Mouse (Mus musculus) olfactory bulb, adult 2 months (tissue): ENCODE results near the gene Rtf2.

Experiments
- CTCF ChIP-seq: fragments of 200-500 bp; IDR thresholded peaks from 2 replicates; pipeline ENCODE4 v1.5.1; 2012; ENCODE audit warnings: low read depth, mild to moderate bottlenecking, low read length, moderate library complexity; ENCODE audit not compliant: insufficient read depth
- POLR2A ChIP-seq: fragments of 200-500 bp; IDR thresholded peaks from 2 replicates; pipeline ENCODE4 v1.6.1; 2012; ENCODE audit warnings: mild to moderate bottlenecking, low read depth, low read length, moderate library complexity; ENCODE audit not compliant: insufficient read depth

GRCm38 (mm10) chr2:172481654-172482385, 41.5 kb downstream of the Rtf2 start:
- TF ChIP-seq POLR2A (no peak), CTCF (no peak)
